Mouse (Mus musculus): ENCODE measurements around the gene Triap1.

- peak; percentile 4; the same call in 1 of the 2 replicates for TF ChIP-seq POLR2AphosphoS2 (IDR thresholded peaks at IDR 0.05; ENCODE audit: low read depth, low read length)
- no peak for TF ChIP-seq CTCF (conservative IDR thresholded peaks at IDR 0.05 in 1 of 2, IDR thresholded peaks at IDR 0.05 in 1 of 2; ENCODE audit: low read depth in 2 of 2, low read length in 2 of 2)
- TF ChIP-seq MAFK (IDR thresholded peaks at IDR 0.05; ENCODE audit: insufficient replicate concordance, low read length), result no peak
- no peak for TF ChIP-seq EP300 (IDR thresholded peaks at IDR 0.05; ENCODE audit: low read length)
- peak; percentile 68 for TF ChIP-seq MYC (IDR thresholded peaks at IDR 0.05; ENCODE audit: low read depth, low read length)
- TF ChIP-seq POLR2A (IDR thresholded peaks at IDR 0.05; ENCODE audit: low read depth, low read length), result no peak
- TF ChIP-seq SIN3A (IDR thresholded peaks at IDR 0.05; ENCODE audit: low read length), result no peak
- no peak for TF ChIP-seq ZMIZ1 (IDR thresholded peaks at IDR 0.05; ENCODE audit: low read depth, low read length)
- no peak for TF ChIP-seq PAX5 (IDR thresholded peaks at IDR 0.05; ENCODE audit: low read length)
- no peak for TF ChIP-seq ZC3H11A (IDR thresholded peaks at IDR 0.05; ENCODE audit: low read depth, low read length)
- TF ChIP-seq JUND (conservative IDR thresholded peaks at IDR 0.05; ENCODE audit: low read depth, low read length), result no peak
- peak; percentile 67 for TF ChIP-seq MAX (IDR thresholded peaks at IDR 0.05; ENCODE audit: low read length)
Measured at GRCm38 (mm10) chr5:115340007-115340406, 1.0 kb upstream of the Triap1 start.

Measured in CH12.LX (cell line).